Mouse (Mus musculus): Measurements from ENCODE around the gene Mrps12.

GRCm38 (mm10) chr7:28780857-28781256 is 39.2 kb upstream of the Mrps12 start:
- TF ChIP-seq CTCF (IDR thresholded peaks at IDR 0.05; ENCODE audit: low read depth) (no peak), EP300 (optimal IDR thresholded peaks at IDR 0.05) (no peak)

All from stomach, postnatal 0 days (tissue).